Mouse (Mus musculus) kidney, embryonic 14.5 days (tissue): Measurements from ENCODE around the gene Trim38. TPM values are rescaled to one million over a fixed set of nuclear protein-coding genes. Genes with fewer than 3 reads are reported as not detected.
A peak's percentile ranks its signal among the peaks of the same experiment; 100 is the strongest.

Source experiments
- ATAC-seq: fragments of 200-750 bp; cut with Nextera tagmentation; 2 replicates; pipeline ENCODE4 v1.8.0; 2017; ENCODE audit warnings: moderate number of reproducible peaks, mild to moderate bottlenecking, moderate TSS enrichment, moderate library complexity; ENCODE audit not compliant: low FRiP score, low TSS enrichment
- H3K27ac ChIP-seq: fragments of 300-500 bp; sonication (generic); 2 replicates; pipeline ENCODE4 v1.5.1; 2014; ENCODE audit warnings: low read depth, mild to moderate bottlenecking, low read length, moderate library complexity, mixed read lengths
- H3K27me3 ChIP-seq: fragments of 300-500 bp; sonication (generic); 2 replicates; pipeline ENCODE4 v1.6.1; 2014; ENCODE audit warnings: mild to moderate bottlenecking, low read length; ENCODE audit not compliant: control insufficient read depth, insufficient read depth
- H3K36me3 ChIP-seq: fragments of 300-500 bp; sonication (generic); 2 replicates; pipeline ENCODE4 v1.6.1; 2014; ENCODE audit warnings: low read length, mixed read lengths; ENCODE audit not compliant: control insufficient read depth, insufficient read depth
- H3K4me1 ChIP-seq: fragments of 300-500 bp; sonication (generic); 2 replicates; pipeline ENCODE4 v1.6.1; 2014; ENCODE audit warnings: low read length, mixed read lengths; ENCODE audit not compliant: control insufficient read depth, insufficient read depth
- H3K4me2 ChIP-seq: fragments of 300-500 bp; sonication (generic); replicated peaks from 2 replicates; pipeline ENCODE4 v1.6.1; 2014; ENCODE audit warnings: low read depth, mild to moderate bottlenecking, low read length
- H3K4me3 ChIP-seq: fragments of 300-500 bp; sonication (generic); 2 replicates; pipeline ENCODE4 v1.5.1; 2014; ENCODE audit warnings: mild to moderate bottlenecking, low read length
- H3K9ac ChIP-seq: fragments of 300-500 bp; sonication (generic); 2 replicates; pipeline ENCODE4 v1.6.1; 2014; ENCODE audit warnings: low read depth, mild to moderate bottlenecking, low read length, moderate library complexity
- H3K9me3 ChIP-seq: fragments of 300-500 bp; sonication (generic); 2 replicates; pipeline ENCODE4 v1.6.1; 2016; ENCODE audit warnings: low read length; ENCODE audit not compliant: control insufficient read depth
- WGBS: fragments of 180-500 bp; shearing (Covaris S2); extraction: QIAGEN DNeasy Blood & Tissue Kit; methylation state at CpG from one replicate; pipeline ENCODE4 v1.1.7; 2014; 5-methylcytosine and 5-hydroxymethylcytosine counted together
- polyA plus RNA-seq: library from polyadenylated mRNA; unstranded; fragments of >200 nt; fragmentation: Nextera tagmentation; extraction: Ambion mirVana; gene quantifications from 2 replicates; pipeline ENCODE4 v1.2.1, GENCODE M21; 2014

Gene Trim38
- polyA plus RNA-seq, 1 experiment from 2014 or later, result not detected

DNA sequence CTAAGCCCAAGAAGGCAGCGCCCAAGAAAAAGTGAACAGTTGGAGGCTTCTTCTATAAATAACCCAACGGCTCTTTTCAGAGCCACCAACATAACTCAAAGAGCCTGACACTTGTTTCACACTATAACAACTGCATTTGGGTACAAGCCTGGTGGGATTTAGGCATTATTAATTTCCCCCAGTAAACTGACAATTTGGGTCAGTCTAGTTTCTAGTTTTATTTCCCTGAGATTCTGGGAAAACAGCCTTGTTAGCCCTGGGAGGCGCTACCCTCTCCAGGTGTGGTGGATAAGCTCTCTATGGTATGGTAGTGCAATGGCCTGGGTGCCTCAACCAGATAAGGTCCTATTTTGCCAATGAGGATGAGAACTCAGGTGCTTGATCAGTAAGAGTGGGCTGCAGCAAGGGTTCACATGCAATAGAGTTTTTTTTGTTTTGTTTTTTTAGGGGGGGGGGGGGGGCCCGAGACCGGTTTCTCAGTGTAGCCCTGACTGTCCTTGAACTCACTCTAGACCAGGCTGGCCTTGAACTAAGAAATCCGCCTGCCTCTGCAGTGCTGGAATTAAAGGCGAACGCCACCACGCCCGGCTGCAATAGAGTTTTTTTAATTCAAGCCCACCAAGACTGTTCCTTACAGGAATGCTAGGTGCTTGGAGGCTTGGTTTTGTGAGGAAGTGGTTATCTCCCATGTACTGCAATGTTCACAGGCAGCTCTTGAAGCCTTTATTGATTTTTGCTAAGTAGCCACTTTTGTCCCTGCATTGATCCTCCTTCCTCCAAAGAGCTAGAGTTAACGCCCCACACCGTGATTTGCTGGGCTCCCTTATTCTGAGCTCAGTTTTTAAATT is 5.2 kb upstream of the Trim38 start:
- peak overlapping the region; percentile 55 for H3K4me2 ChIP-seq
- no peaks in the 10 kb centered on the region for H3K27me3 ChIP-seq
- peak overlapping the region; percentile 81 for H3K9ac ChIP-seq
- 39% methylated on average over 12 of the region's 12 CpGs for WGBS
- peaks cover 18% of the 10 kb centered on the region; the same call in 1 of the 2 replicates for H3K4me1 ChIP-seq
- peak overlapping the region; percentile 57 for H3K4me3 ChIP-seq
- no peaks in the 10 kb centered on the region for H3K9me3 ChIP-seq
- ATAC-seq, result no peak
- no peaks in the 10 kb centered on the region for H3K36me3 ChIP-seq
- peak overlapping the region; percentile 98 for H3K27ac ChIP-seq

DNA sequence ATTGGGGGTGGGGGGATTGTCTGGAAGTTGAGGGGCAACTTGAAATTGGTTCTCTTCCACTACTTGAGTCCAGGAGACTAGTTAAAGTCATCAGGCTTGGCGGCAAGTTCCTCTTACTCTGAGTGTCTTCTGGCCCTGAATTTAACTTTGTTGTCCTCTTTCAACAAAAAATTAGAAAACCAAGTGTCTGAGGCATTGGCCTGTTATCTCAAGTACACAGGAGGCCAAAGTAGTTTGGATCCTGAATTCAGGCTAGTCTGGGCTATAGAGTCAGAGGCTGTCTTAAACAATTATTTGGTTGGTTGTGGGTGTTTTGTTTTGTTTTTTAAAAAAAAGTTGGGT is 4.6 kb upstream of the Trim38 start:
- H3K9ac ChIP-seq, result no peak overlapping the region
- no peak overlapping the region for H3K4me2 ChIP-seq
- no peaks in the 10 kb centered on the region for H3K36me3 ChIP-seq
- H3K27me3 ChIP-seq, result no peaks in the 10 kb centered on the region
- H3K4me1 ChIP-seq, result peaks cover 13% of the 10 kb centered on the region; the same call in 1 of the 2 replicates
- H3K4me3 ChIP-seq, result no peak overlapping the region
- no peaks in the 10 kb centered on the region for H3K9me3 ChIP-seq
- 57% methylated on average over 1 of the region's 1 CpGs for WGBS
- no peak for ATAC-seq
- H3K27ac ChIP-seq, result no peak overlapping the region

DNA sequence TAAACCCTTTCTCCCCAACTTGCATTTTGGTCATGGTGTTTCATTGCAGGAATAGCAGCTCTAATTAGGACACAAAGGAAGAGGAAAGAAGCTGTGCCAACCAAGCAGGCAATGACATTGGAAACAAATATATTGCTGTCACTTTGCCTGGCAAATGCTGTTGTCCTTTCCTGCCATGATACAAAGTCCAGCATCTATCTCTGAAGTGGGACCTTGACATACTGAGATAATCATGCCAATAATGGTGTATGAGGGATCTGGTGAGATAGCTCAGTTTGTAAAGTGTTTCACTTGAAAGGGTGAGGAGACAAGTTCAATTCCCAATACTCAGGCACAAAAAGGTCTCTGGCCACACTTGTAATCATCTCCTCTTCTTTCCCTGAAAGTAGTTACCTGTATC is 2.9 kb upstream of the Trim38 start:
- no peaks in the 10 kb centered on the region for H3K27me3 ChIP-seq
- H3K9ac ChIP-seq, result no peak overlapping the region
- H3K27ac ChIP-seq, result no peak overlapping the region
- peaks cover 10% of the 10 kb centered on the region; the same call in 1 of the 2 replicates for H3K4me1 ChIP-seq
- ATAC-seq, result no peak
- no peaks in the 10 kb centered on the region for H3K9me3 ChIP-seq
- H3K36me3 ChIP-seq, result no peaks in the 10 kb centered on the region
- H3K4me2 ChIP-seq, result no peak overlapping the region
- no peak overlapping the region for H3K4me3 ChIP-seq

DNA sequence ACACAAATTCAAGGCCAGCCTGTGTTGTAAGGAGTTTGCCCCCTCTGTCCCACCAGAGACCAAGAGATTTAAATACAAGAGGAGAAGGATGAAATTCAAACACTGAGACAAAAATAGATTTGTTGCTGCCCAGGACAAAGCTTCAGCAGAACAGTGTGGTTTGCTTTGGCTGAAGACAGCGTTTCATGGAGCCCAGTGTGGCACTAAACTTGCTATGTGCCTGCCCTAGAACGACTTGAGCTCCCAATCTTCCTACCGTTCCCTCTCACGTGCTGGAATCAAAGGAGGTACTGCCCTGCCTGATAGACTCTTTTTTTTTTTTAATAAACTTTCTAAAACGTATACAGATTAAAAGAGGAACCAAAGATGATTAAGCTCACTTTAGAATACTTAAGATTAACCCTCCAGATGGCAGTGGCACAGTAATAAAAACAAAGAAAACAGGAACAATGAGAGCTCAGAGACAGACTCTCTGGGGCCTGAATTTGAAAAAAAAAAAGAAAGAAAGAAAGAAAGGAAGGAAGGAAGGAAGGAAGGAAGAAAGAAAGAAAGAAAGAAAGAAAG is 797 bp upstream of the Trim38 start:
- Histone ChIP-seq H3K4me2 (no peak overlapping the region), H3K9me3 (no peaks in the 10 kb centered on the region), H3K4me1 (peaks cover 6% of the 10 kb centered on the region; the same call in 1 of the 2 replicates), H3K27ac (no peak overlapping the region), H3K9ac (no peak overlapping the region), H3K4me3 (no peak overlapping the region), H3K27me3 (no peaks in the 10 kb centered on the region), H3K36me3 (no peaks in the 10 kb centered on the region)
- no peak for ATAC-seq
- WGBS, result 58% methylated on average over 5 of the region's 5 CpGs

DNA sequence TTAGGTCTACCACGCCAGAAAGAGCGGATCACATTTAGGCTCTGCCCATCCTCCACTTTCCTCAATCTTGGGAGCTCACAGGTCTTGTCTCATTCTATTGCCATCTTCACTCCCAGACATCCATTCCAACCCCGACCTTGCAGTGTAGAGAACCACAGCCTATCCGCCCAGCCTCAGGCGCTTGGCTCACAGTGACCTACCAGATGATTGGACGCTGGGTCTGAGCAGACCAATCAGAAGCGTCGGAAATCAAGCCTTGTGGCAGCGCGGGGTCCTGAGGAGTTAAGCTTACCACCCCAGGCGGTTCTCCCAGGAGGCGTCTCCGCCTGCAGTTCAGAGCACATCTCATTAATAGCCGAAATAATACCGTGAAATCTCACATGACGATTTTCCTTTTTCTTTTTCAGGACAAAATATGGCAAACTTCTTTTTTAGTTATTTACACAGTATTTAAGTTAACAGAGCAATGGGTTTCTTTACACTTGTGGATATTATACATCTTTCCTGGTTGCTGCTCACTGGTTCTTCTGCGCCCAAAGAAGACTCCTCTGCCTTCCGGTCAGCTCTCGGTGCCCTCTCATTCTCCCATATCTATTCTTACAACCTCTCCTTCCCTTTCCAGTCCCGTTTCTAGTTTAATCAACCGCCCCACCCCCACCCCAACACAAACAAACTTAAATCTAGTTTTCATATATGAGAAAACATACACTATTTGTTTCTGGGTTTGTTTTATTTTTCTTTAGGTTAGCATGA is 3.0 kb downstream of the Trim38 start:
- peak; percentile 96 for ATAC-seq
- Histone ChIP-seq H3K4me2 (peak overlapping the region; percentile 31), H3K4me1 (no peaks in the 10 kb centered on the region), H3K9me3 (no peaks in the 10 kb centered on the region), H3K27ac (no peak overlapping the region), H3K27me3 (no peaks in the 10 kb centered on the region), H3K36me3 (no peaks in the 10 kb centered on the region), H3K4me3 (no peak overlapping the region), H3K9ac (no peak overlapping the region)
- WGBS, result 28% methylated on average over 21 of the region's 21 CpGs

DNA sequence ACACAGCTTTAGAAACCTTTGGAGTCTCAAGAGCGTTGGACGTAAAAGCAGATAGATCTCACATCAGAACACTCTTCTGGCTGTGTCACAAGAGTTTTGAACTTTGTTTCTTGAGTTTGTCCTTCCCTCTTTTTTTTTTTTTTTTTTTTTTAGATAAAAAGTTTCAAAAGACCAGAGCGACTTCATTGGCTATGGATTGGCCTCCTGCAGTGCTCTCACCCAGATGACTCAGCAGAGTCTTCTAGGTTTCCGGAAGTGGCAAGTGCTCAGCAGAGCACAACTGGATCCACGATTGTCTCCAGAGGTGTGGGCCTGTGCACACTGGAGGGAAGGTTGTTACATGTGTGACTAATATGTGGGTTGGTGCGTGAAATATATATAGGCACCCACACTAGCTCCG is 8.6 kb downstream of the Trim38 start:
- Histone ChIP-seq H3K4me2 (no peak overlapping the region), H3K4me3 (no peak overlapping the region), H3K27me3 (no peaks in the 10 kb centered on the region), H3K4me1 (no peaks in the 10 kb centered on the region), H3K36me3 (no peaks in the 10 kb centered on the region), H3K9ac (no peak overlapping the region), H3K9me3 (no peaks in the 10 kb centered on the region), H3K27ac (no peak overlapping the region)
- no peak for ATAC-seq
- 94% methylated on average over 7 of the region's 7 CpGs for WGBS

DNA sequence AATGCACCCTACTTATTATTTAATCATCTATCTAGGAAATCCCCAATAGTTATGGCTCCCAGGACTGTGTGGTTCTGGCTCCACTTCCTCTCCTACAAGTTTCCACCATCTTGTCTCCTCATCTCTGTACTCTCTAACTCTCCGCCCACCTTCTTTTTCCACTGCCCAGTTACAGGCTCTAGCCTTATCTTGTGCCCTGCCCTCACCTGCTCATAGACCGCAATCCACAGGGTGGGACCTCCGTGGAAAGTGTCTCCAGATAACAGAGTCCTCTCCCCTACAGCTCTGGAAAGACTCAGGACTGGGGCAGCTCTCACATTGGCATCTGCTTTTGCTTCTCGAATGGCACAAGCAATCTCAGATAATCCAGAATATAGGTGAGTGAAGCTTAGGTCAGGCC is 9.3 kb downstream of the Trim38 start:
- Histone ChIP-seq H3K4me2 (no peak overlapping the region), H3K4me3 (no peak overlapping the region), H3K9ac (no peak overlapping the region), H3K27me3 (no peaks in the 10 kb centered on the region), H3K4me1 (no peaks in the 10 kb centered on the region), H3K36me3 (no peaks in the 10 kb centered on the region), H3K9me3 (no peaks in the 10 kb centered on the region), H3K27ac (no peak overlapping the region)
- no peak for ATAC-seq
- 88% methylated on average over 4 of the region's 4 CpGs for WGBS

DNA sequence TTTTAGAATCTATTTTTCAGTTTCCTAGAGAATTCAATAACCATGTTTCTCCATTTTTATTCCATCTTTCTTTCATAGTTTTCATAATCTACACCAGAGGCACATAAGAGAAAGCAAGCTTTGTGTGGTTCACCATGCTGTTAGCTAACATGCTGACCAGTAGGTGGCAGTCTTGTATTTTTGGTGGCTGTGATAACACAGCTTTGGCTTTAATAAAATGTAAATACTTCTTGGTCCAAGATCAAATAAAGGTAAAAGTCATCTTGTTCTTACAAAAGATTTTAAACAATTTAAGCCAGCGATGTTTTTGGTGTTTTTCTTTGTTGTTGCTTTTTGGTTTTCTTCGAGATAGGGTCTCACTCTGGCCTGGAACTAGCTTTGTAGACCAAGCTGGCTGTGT is 22.8 kb downstream of the Trim38 start:
- ATAC-seq, result no peak
- 57% methylated on average over 2 of the region's 2 CpGs for WGBS
- Histone ChIP-seq H3K27me3 (no peaks in the 10 kb centered on the region), H3K4me1 (no peaks in the 10 kb centered on the region), H3K4me2 (no peak overlapping the region), H3K4me3 (no peak overlapping the region), H3K27ac (no peak overlapping the region), H3K36me3 (no peaks in the 10 kb centered on the region), H3K9me3 (no peaks in the 10 kb centered on the region), H3K9ac (no peak overlapping the region)

DNA sequence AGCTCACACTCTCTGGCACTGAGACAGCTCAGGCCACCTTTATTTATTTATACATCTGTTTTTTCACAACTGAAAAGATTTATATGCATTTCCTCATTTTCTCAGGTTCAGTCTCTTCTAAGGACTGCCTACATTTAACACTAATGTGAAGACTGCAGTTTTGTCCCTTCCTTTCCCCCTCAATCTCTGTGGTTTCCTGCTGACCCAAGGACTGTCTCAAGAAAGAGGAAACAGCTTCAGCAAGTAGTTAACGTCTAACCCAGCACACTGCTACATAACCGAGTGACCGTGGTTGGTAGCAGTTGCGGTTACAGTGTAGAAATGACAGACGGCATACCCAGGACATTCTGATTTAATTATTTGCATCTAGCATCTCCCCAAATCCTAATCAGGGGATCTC is 29.7 kb downstream of the Trim38 start:
- ATAC-seq, result no peak
- H3K9ac ChIP-seq, result no peak overlapping the region
- H3K4me2 ChIP-seq, result no peak overlapping the region
- H3K27ac ChIP-seq, result no peak overlapping the region
- H3K4me1 ChIP-seq, result no peaks in the 10 kb centered on the region
- no peaks in the 10 kb centered on the region for H3K9me3 ChIP-seq
- H3K36me3 ChIP-seq, result no peaks in the 10 kb centered on the region
- H3K4me3 ChIP-seq, result no peak overlapping the region
- H3K27me3 ChIP-seq, result no peaks in the 10 kb centered on the region
- 66% methylated on average over 5 of the region's 5 CpGs for WGBS
